Mouse (Mus musculus): ENCODE measurements around the gene Tmem178b.

The Tmem178b gene

GRCm38 (mm10) chr6:40098498-40098897 is 225.4 kb downstream of the Tmem178b start:
- no peak for DNase-seq

GRCm38 (mm10) chr6:40101785-40102184 is 228.7 kb downstream of the Tmem178b start:
- DNase-seq = no peak

DNA sequence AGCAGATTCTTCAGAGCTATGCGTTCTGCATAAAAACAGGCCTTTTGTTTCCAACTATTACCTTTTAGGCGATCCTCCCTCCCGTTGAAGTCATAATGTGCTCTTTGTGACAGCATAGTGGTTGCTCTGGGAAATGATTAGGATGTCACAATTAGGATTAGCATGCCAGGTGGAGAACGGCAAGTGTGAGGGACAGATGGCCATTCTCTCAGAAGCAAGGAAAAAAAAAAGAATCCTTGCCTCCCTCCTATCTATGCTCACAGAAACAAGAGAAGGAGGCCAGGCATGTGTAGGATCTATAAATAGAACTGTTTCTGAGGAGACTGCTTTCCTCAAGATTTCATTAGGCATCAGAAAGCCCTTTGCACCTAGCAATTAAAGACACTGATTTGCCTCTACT is 229.8 kb downstream of the Tmem178b start:
- peak; percentile 57 for DNase-seq

- DNase-seq = no peak
Measured at GRCm38 (mm10) chr6:40110029-40110428, 237.0 kb downstream of the Tmem178b start.

DNA sequence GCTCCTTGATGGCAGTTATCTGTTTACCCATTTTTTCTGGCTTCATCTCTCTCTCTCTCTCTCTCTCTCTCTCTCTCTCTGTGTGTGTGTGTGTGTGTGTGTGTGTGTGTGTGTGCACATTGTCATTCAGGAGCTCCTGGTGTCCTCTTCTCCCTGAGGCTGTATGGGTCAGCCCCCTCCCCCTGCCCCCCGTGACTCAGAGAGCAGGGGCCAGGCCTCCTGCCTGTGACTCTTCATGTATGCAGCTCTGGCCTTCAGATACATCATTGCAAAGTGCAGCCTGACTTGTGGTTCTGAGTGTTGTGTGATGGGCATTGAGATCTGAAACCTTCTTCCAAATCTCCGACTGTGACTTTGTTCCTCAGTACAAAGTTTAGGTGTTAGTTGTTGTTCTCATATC is 237.7 kb downstream of the Tmem178b start:
- DNase-seq = no peak

- no peak for DNase-seq
Measured at GRCm38 (mm10) chr6:40112488-40112887, 239.4 kb downstream of the Tmem178b start.

GRCm38 (mm10) chr6:40116225-40116624 is 243.2 kb downstream of the Tmem178b start:
- DNase-seq = no peak

DNA sequence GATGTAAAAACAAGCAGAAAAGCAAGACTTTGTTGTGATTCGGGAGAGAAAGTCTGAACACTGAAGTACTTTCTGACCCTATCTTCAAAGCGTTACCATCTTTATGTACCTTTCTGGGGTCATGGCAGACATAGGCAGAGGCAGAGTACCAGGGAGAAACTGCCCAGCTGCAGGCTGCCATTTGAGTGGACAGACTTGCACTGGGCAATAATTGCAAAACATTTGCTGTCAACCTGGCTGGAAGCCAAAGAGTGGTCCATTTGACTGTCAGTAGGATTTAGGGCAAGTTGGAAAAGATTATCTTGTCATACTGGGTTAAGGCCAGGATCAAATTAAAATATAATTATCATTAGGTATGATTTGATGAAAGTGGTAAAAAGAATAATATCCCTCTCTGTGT is 247.1 kb downstream of the Tmem178b start:
- DNase-seq = no peak

GRCm38 (mm10) chr6:40121494-40121893 is 248.4 kb downstream of the Tmem178b start:
- no peak for DNase-seq

- peak; percentile 58 for DNase-seq
Measured at GRCm38 (mm10) chr6:40123070-40123690, 250.1 kb downstream of the Tmem178b start.

DNA sequence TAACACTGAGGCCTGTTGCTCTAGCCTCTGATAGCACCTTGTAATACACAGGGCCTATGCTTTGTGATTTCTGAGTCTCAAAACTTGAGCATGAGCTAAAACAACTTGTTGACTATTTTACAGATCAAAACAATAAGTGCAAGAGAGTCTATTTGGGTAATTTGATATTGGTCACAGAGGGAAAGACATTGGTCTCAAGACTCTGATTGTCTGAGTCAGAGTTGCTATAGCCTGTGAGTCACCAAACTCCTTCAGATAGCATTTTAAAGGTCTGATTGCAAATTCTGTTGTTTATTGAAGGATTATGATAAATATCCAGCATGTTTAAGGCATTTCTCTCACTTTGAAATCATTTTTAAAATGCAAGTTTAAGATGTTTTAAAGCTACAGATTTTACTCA is 250.9 kb downstream of the Tmem178b start:
- DNase-seq = no peak

GRCm38 (mm10) chr6:40128716-40129115 is 255.6 kb downstream of the Tmem178b start:
- DNase-seq = no peak

DNA sequence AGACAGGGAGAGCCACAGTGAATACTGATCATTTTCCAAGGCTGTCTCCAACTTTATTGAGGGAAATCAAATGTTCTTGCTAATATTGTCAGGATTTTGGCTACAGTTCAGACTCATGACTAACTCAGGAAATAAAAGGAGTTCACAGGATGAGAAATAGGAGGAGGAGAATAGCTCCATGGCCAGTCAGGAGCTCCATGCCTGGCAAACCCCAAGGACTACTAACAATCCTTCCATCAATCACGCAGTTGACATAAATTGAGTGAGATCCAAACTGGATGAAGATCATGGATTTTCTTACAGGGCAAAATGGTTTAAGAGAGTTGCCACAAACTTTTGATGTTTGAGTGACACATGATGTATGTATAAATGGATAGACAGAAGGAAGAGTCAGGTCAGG is 258.9 kb downstream of the Tmem178b start:
- DNase-seq = no peak

- DNase-seq = no peak
Measured at GRCm38 (mm10) chr6:40133436-40133835, 260.4 kb downstream of the Tmem178b start.

DNA sequence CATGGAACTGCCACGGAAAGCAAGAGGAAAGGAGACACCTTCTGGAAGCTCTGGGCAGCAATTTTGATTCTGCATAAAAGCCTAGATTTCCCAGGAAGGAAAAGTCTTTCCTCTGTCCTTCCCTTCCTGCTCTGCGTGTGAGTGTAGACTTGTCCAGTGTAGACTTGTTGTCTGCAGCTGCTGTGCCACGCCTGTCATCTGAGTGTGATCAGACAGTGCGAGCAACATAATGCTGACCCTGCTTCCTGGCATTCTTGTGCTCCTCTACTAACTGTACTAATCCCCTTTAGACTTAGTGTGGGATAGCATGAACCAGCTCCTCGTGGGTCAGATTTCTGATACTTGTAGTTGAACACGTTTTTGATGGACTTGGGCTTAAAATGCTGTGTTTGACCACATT is 262.6 kb downstream of the Tmem178b start:
- no peak for DNase-seq

DNA sequence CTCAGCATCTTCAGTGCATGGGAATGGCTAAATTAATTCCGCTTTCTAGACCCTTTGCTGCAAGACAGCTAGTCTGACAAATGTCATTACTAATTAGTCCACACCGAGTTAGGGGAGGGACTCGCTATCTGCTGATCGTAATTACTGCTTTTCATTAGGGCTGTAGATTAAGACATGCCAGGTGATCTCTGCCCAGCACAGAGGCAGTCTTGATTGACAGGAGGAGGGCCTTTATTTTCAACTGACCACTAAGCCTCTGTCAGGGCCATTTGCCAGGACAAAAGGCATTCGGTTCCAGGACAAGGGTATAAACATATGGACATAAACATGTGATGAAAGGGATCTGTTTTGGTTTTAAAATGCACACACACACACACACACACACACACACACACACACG is 264.3 kb downstream of the Tmem178b start:
- no peak for DNase-seq

- no peak for DNase-seq
Measured at GRCm38 (mm10) chr6:40137831-40138520, 264.9 kb downstream of the Tmem178b start.

- DNase-seq = no peak
Measured at GRCm38 (mm10) chr6:40142582-40142981, 269.5 kb downstream of the Tmem178b start.

- peak; percentile 51 for DNase-seq
Measured at GRCm38 (mm10) chr6:40144371-40144770, 271.3 kb downstream of the Tmem178b start.

GRCm38 (mm10) chr6:40145601-40146000 is 272.5 kb downstream of the Tmem178b start:
- peak; percentile 20 for DNase-seq

DNA sequence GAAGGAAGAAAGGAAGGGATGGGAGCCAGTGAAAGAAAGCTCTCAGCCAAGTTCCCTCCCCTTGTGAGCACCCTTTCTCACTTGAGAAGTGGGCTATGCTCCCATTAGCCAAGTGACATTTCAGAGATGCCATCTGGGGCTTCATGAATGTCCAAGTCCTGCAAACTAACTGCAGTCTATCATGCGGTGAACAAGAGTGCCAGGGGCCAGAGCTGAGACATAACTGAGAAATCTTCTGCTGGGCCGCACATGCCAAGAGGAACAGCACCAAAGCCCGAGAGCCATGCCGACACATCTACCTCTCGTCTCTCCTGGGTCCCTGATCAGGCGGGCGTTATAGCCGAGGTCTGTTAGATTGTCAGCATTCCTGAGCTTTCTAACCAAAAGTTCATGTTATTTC is 279.2 kb downstream of the Tmem178b start:
- DNase-seq = no peak

GRCm38 (mm10) chr6:40161381-40161780 is 288.3 kb downstream of the Tmem178b start:
- no peak for DNase-seq

DNA sequence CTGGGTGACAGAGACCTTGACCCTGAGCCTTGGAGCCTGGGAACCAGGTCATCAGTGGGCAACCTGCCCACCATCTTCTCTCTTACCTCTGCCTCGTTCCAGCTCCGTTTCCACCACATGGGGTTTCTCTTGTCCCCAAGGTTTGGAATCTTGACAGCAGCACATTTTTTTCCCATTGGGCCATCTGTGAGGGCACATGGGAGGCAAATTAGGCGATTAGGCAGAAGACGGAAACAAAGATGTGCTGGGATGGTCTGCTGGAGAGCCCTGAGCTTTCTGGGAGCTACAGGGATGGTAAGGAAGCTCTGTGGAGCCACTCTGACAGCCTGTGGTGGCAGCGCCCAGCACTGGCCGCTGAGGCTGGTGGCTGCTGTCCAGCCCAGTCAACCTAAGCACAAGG is 300.5 kb downstream of the Tmem178b start:
- DNase-seq = peak; percentile 87

- no peak for DNase-seq
Measured at GRCm38 (mm10) chr6:40177870-40178269, 304.8 kb downstream of the Tmem178b start.

DNA sequence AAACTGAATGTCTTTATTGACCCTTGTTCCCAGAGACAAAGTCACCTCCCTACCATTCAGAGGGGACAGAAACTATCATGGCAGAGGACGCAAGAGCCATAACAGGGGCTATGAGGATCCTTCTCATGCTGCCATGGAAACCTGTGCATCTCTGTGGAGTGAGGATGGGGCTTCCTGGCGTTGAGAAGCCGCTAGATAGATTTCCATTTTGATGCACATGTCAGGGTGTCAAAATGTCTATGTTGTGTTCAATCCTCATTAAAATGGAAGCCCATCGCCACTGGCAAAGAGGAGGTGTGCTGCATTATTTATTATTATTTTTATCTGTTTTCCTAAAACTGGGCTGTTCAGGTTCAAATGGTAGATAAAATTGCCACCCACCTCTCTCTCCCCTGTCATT is 307.5 kb downstream of the Tmem178b start:
- DNase-seq = no peak

All from cerebellum, adult 11-12 months (tissue).